Mouse (Mus musculus) embryonic facial prominence, embryonic 14.5 days (tissue): ENCODE measurements around the gene Gm20388. TPM values are rescaled to one million over a fixed set of nuclear protein-coding genes. Genes with fewer than 3 reads are reported as not detected.

Experiments
- ATAC-seq: fragments of 200-750 bp; cut with Nextera tagmentation; 2 replicates; pipeline ENCODE4 v1.8.0; 2017; ENCODE audit warnings: low read depth, moderate number of reproducible peaks, moderate TSS enrichment
- DNase-seq: peaks from one replicate; pipeline ENCODE4 v3.0.0-alpha.2; 2015; ENCODE audit warnings: low spot score
- H3K27ac ChIP-seq: fragments of 300-500 bp; sonication (generic); replicated peaks from 2 replicates; pipeline ENCODE4 v1.5.1; 2014; ENCODE audit warnings: low read depth, mild to moderate bottlenecking, low read length, moderate library complexity
- H3K27me3 ChIP-seq: fragments of 300-500 bp; sonication (generic); replicated peaks from 2 replicates; pipeline ENCODE4 v1.6.1; 2014; ENCODE audit warnings: low read length; ENCODE audit not compliant: control insufficient read depth, insufficient read depth
- H3K36me3 ChIP-seq: fragments of 300-500 bp; sonication (generic); 2 replicates; pipeline ENCODE4 v1.6.1; 2014; ENCODE audit warnings: low read length, mixed read lengths; ENCODE audit not compliant: control insufficient read depth, insufficient read depth
- H3K4me1 ChIP-seq: fragments of 300-500 bp; sonication (generic); 2 replicates; pipeline ENCODE4 v1.6.1; 2014; ENCODE audit warnings: antibody characterized with exemption, low read length; ENCODE audit not compliant: control insufficient read depth, insufficient read depth
- H3K4me2 ChIP-seq: fragments of 300-500 bp; sonication (generic); 2 replicates; pipeline ENCODE4 v1.6.1; 2014; ENCODE audit warnings: low read depth, mild to moderate bottlenecking, low read length, moderate library complexity, mixed read lengths
- H3K4me3 ChIP-seq: fragments of 300-500 bp; sonication (generic); 2 replicates; pipeline ENCODE4 v1.5.1; 2014; ENCODE audit warnings: low read depth, mild to moderate bottlenecking, low read length
- H3K9ac ChIP-seq: fragments of 300-500 bp; sonication (generic); 2 replicates; pipeline ENCODE4 v1.6.1; 2014; ENCODE audit warnings: low read depth, mild to moderate bottlenecking, low read length, moderate library complexity, mixed read lengths
- H3K9me3 ChIP-seq: fragments of 300-500 bp; sonication (generic); 2 replicates; pipeline ENCODE4 v1.6.1; 2016; ENCODE audit warnings: low read length; ENCODE audit not compliant: control insufficient read depth
- WGBS: fragments of 180-500 bp; shearing (Covaris S2); extraction: QIAGEN DNeasy Blood & Tissue Kit; methylation state at CpG from one replicate; pipeline ENCODE4 v1.1.7; 2014; 5-methylcytosine and 5-hydroxymethylcytosine counted together
- polyA plus RNA-seq: library from polyadenylated mRNA; unstranded; fragments of >200 nt; fragmentation: Nextera tagmentation; extraction: Ambion mirVana; gene quantifications from 2 replicates; pipeline ENCODE4 v1.2.1, GENCODE M21; 2014

The Gm20388 gene
- polyA plus RNA-seq, 1 experiment from 2014 or later = not detected

DNA sequence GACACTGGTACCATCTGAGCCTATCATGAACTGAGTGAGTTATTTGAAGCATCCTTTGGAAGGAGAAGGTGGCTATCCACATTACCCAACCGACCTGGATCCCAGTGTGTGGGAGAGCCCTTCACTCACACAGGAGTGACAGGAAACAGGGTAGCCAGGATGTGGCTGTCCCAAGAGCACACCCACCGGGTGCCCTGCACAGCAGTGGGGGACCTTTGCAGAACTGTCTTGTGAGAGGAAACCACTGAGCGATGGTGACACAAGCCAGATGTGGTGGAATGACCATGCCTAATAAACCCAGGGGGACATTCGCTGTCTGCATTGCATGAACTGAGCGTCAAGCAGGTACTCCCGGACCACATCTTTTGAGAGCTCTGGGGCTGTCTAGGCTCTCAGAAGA lies 116.3 kb downstream of the Gm20388 start:
- no peak for ATAC-seq
- no peak overlapping the region for H3K4me2 ChIP-seq

DNA sequence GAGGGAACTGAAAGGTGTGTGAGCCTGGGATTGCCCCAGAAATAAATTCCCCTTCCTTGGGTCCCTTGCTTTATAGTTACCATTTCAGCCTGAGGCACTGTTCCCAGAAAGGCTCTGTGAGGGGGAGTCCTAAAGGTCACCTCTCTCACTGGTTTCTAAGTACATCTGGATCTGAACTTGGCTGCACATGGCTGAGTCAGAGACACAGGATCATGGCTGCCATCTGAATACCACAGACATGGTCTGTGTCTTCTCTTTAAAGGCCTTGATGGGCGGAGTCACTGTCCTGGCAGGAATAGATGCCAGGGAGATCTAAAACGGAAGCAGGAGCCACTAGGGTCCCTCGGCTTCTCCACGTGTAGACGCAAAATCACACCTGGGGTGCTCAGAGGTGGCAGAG lies 119.8 kb downstream of the Gm20388 start:
- Histone ChIP-seq H3K36me3 (no peaks in the 10 kb centered on the region), H3K9ac (no peak overlapping the region), H3K27ac (no peak overlapping the region), H3K9me3 (no peaks in the 10 kb centered on the region), H3K4me2 (no peak overlapping the region), H3K27me3 (no peaks in the 10 kb centered on the region), H3K4me1 (no peaks in the 10 kb centered on the region), H3K4me3 (no peak overlapping the region)
- 69% methylated on average over 5 of the region's 5 CpGs for WGBS
- ATAC-seq (no peak), DNase-seq (no peak)

More for the DNA sequence above, 116.3 kb downstream of the Gm20388 start:
- Histone ChIP-seq H3K27ac (no peak overlapping the region), H3K4me3 (no peak overlapping the region), H3K9ac (no peak overlapping the region), H3K4me1 (no peaks in the 10 kb centered on the region), H3K36me3 (no peaks in the 10 kb centered on the region), H3K9me3 (no peaks in the 10 kb centered on the region), H3K27me3 (no peaks in the 10 kb centered on the region)
- 78% methylated on average over 6 of the region's 6 CpGs for WGBS
- DNase-seq = no peak

DNA sequence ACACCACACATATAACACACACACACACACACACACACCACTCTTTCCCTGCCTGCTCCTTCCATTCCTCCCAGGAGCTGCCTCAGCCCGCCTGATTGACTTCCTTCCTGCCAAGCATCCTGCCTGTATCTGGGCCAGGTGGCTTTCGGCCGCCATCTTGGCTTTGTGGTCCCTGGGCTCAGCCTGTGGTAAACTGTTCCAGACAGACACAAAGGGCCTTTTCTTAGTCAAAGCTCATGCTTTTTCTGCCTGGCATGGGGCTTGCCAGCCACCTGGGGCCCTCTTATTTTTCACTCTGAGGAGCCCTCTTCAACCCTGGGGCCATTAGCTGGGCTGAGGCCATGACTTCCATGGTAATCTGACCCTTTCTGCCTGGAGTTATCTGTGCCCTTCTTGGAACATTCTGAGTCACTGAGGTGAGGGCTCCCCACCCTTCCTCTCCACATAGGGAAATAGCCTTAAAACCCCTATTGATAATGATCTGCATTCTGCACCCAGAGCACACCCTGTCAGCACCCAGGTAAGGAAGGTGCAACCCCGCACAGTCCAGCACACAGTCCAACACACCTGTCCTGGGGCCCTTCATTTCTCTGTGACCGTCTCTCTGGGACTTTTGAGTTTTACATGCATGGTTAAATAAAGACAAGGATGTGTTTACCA lies 122.0 kb downstream of the Gm20388 start:
- H3K4me2 ChIP-seq = no peak overlapping the region
- no peaks in the 10 kb centered on the region for H3K9me3 ChIP-seq
- no peak for DNase-seq
- no peak overlapping the region for H3K4me3 ChIP-seq
- no peaks in the 10 kb centered on the region for H3K27me3 ChIP-seq
- WGBS = 82% methylated on average over 5 of the region's 5 CpGs
- H3K4me1 ChIP-seq = peaks cover 9% of the 10 kb centered on the region
- H3K9ac ChIP-seq = no peak overlapping the region
- H3K36me3 ChIP-seq = no peaks in the 10 kb centered on the region
- no peak for ATAC-seq
- H3K27ac ChIP-seq = no peak overlapping the region

DNA sequence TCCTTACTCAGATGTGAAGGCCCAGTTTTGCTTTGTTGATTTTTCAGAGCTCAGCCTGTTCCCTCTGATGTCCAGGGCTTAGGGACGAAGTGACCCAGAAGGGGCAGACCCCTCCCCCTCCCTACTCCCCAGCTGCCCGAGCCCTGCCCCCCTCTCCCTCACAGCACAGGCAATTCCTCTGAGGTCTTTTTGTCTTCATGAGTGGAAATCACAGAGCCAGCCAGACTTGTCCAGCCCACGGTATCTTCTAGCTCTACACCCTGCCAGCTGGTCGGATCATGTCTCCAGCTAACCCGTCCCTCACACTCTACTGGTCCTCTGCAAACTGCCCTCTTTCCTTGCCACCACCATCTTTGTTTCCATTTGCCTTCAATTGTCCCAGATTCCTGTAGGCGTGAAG lies 123.8 kb downstream of the Gm20388 start:
- H3K4me1 ChIP-seq = peaks cover 9% of the 10 kb centered on the region
- H3K27me3 ChIP-seq = no peaks in the 10 kb centered on the region
- no peak overlapping the region for H3K27ac ChIP-seq
- no peak for DNase-seq
- no peak overlapping the region for H3K4me2 ChIP-seq
- 40% methylated on average over 6 of the region's 6 CpGs for WGBS
- no peak overlapping the region for H3K4me3 ChIP-seq
- ATAC-seq = no peak; the same call in 1 of the 2 replicates
- no peaks in the 10 kb centered on the region for H3K36me3 ChIP-seq
- H3K9ac ChIP-seq = no peak overlapping the region
- no peaks in the 10 kb centered on the region for H3K9me3 ChIP-seq

DNA sequence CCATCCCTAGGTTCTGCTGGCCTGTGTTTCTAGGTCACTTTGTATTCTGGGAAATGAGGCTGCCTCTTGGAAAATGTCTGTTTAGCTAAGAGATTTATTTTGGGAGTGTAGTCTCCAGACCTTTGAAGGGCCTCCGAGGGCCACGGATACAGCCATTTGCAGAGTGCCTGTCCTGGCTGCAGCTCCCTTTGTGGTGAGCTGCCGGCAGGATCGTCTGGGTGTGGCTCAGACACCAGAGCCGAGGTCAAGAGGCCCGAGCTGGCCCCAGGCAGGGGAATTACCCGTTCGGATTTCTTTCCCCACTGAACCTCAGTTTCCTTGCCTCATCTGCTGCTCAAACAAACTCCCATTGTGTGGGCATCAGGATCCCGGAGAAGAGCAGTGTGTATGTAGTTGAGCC lies 125.5 kb downstream of the Gm20388 start:
- H3K27ac ChIP-seq = no peak overlapping the region
- no peaks in the 10 kb centered on the region for H3K27me3 ChIP-seq
- H3K9ac ChIP-seq = no peak overlapping the region
- no peak overlapping the region for H3K4me2 ChIP-seq
- H3K4me1 ChIP-seq = peaks cover 9% of the 10 kb centered on the region
- ATAC-seq (no peak), DNase-seq (peak; percentile 44)
- no peaks in the 10 kb centered on the region for H3K9me3 ChIP-seq
- no peak overlapping the region for H3K4me3 ChIP-seq
- WGBS = 8% methylated on average over 9 of the region's 9 CpGs
- no peaks in the 10 kb centered on the region for H3K36me3 ChIP-seq

DNA sequence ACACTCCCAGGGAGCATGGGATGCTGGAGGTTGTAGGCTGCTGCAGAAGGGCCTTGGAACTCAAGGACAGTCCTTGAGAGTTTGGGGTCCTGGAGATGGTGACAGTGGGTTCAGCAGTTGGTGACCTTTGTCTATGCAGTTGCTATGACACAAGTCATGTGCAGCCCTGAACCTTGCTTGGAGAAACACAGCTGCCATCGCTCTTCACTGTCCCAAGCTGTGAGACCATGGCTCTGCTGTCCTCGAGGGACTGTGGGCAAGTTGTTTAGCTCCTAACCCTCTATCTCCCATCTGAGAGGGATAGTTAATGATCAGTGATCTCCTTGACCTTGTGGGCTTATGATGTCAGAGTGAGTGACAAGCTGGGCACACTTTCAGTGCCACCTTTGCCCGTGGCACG lies 125.9 kb downstream of the Gm20388 start:
- Histone ChIP-seq H3K36me3 (no peaks in the 10 kb centered on the region), H3K27ac (no peak overlapping the region), H3K27me3 (no peaks in the 10 kb centered on the region), H3K9me3 (no peaks in the 10 kb centered on the region), H3K4me1 (peaks cover 9% of the 10 kb centered on the region), H3K9ac (no peak overlapping the region), H3K4me2 (no peak overlapping the region), H3K4me3 (no peak overlapping the region)
- ATAC-seq (no peak), DNase-seq (no peak)
- WGBS = 60% methylated on average over 4 of the region's 4 CpGs

DNA sequence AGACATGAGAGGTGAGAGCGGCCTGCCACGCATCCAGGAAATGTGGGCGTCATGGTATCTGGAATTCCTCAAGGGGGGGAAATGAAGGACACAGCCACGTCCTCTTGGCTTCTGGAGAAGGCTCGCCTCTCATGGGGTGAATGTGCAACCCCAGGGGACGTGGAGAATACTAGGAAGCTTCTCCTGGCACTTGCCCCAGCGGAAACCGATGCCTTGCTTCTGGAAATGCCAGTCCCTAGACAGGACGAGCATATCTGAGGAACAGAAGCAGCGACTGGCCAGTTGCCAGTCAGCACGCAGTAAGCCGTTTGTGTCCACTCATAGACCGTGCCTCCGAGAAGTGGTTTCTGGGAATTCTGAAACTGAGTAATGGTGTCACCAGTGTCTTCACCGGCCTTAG lies 126.6 kb downstream of the Gm20388 start:
- Histone ChIP-seq H3K9ac (no peak overlapping the region), H3K27me3 (no peaks in the 10 kb centered on the region), H3K4me2 (no peak overlapping the region), H3K4me3 (no peak overlapping the region), H3K27ac (no peak overlapping the region), H3K36me3 (no peaks in the 10 kb centered on the region), H3K9me3 (no peaks in the 10 kb centered on the region), H3K4me1 (peaks cover 9% of the 10 kb centered on the region)
- DNase-seq (no peak), ATAC-seq (no peak)
- 76% methylated on average over 15 of the region's 15 CpGs for WGBS

DNA sequence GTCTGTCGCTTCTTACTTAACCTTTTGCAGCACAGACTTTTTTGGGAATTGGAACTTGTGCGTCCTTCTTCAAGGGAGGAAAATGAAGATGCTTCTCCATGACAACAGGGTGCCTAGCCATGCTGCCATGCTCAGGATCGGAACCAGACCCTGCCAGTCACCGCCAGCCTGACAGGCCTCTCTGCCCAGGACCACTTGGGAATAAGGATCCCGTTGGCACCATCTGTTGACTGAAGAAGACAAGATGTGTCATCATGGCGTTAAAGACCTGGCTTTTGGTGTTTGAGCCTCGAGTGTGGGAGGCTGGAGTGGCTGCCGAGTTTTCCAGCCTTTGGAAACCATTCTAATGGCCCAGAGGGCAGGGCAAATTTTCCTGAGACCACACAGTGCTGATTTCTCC lies 127.0 kb downstream of the Gm20388 start:
- Histone ChIP-seq H3K4me1 (peaks cover 9% of the 10 kb centered on the region), H3K4me3 (no peak overlapping the region), H3K36me3 (no peaks in the 10 kb centered on the region), H3K9ac (no peak overlapping the region), H3K9me3 (no peaks in the 10 kb centered on the region), H3K27me3 (no peaks in the 10 kb centered on the region), H3K27ac (no peak overlapping the region), H3K4me2 (no peak overlapping the region)
- no peak for DNase-seq
- 78% methylated on average over 8 of the region's 8 CpGs for WGBS
- ATAC-seq = no peak

DNA sequence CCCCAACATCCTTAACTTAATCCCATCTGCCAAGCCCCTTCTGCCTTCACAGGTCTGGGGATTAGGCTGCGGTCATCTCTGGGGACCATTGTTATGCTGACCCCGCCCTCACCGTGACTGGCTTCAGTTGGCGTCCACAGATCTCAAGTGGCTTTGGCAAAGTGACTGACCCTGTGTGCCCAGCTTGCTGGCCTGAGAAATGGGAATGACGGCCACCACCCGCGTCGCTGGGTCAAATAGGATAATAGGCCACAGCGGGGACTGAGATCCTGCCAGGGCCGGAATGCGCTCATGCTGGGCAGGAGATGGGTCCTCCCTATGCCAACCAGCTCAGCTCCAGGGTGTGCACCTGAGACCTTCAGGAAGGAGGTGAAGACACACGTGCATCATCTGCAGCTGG lies 128.1 kb downstream of the Gm20388 start:
- H3K4me3 ChIP-seq = no peak overlapping the region
- peaks cover 9% of the 10 kb centered on the region for H3K4me1 ChIP-seq
- H3K27me3 ChIP-seq = no peaks in the 10 kb centered on the region
- no peaks in the 10 kb centered on the region for H3K9me3 ChIP-seq
- H3K9ac ChIP-seq = no peak overlapping the region
- H3K36me3 ChIP-seq = no peaks in the 10 kb centered on the region
- H3K27ac ChIP-seq = no peak overlapping the region
- no peak overlapping the region for H3K4me2 ChIP-seq
- DNase-seq (no peak), ATAC-seq (no peak)
- WGBS = 93% methylated on average over 12 of the region's 12 CpGs
